Mouse (Mus musculus): ENCODE data around the gene Kat8. TPM values are rescaled to one million over a fixed set of nuclear protein-coding genes. Genes with fewer than 3 reads are reported as not detected.

The Kat8 gene
- polyA plus RNA-seq, 1 experiment from 2014 or later = 15.0 TPM

DNA sequence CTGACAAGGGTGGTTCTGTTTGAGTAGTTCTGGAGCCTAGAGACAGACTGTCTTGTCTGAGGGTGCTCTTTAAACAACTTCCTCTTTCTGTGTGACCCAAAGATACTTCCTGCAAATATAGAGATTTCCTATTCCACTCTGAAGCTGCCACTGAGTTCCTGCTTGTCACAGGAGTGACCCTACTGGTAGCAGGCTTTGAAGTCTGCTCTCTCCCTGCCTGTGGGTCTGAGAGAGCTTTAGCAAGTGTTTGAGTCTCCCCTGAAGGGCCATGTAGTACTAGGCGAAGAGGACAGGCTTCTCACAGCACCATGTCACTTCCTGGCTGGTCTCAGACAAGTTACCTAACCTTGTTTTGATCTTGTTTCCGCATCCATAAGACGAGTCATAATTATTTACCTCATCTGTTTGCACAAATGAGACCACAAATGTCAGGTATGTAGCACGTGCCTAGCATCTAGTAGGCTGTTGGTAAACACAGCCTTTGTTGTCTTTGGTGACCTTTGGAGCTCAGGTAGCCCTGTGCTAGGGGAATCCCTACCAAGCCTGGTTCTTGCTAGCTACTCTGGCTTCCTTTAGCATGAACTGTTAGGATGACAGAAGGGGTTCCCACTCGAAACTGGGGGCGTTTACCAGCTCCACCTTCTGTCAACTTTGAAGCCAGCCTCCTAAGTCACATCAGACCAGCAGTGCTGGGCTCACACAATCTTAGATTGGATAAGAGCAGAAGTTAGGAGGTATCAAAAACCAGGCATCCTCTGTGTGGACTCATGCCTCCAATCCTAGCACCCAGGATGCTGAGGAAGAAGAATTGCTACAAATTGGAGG, 10.3 kb downstream of the Kat8 start:
- H3K36me3 ChIP-seq (replicated peaks) = peaks cover 36% of the 10 kb centered on the region
- no peak overlapping the region for H3K4me3 ChIP-seq (replicated peaks)
- H3K4me1 ChIP-seq (replicated peaks) = peaks cover 31% of the 10 kb centered on the region
- H3K4me2 ChIP-seq = no peak overlapping the region
- H3K9me3 ChIP-seq (replicated peaks) = no peaks in the 10 kb centered on the region
- ATAC-seq (ENCODE audit: insufficient read depth) = no peak; the same call in 1 of the 2 replicates
- WGBS (ENCODE audit: insufficient replicate concordance) = 49% methylated on average over 6 of the region's 6 CpGs
- peak overlapping the region; percentile 64 for H3K27ac ChIP-seq (replicated peaks)
- H3K27me3 ChIP-seq = no peaks in the 10 kb centered on the region
- no peak overlapping the region for H3K9ac ChIP-seq

- Histone ChIP-seq H3K27me3 (peaks cover 2% of the 10 kb centered on the region; the same call in 1 of the 2 replicates), H3K4me3 (replicated peaks) (no peak overlapping the region), H3K36me3 (replicated peaks) (peaks cover 36% of the 10 kb centered on the region), H3K4me1 (replicated peaks) (peaks cover 35% of the 10 kb centered on the region), H3K4me2 (no peak overlapping the region), H3K9me3 (replicated peaks) (no peaks in the 10 kb centered on the region), H3K27ac (replicated peaks) (no peak overlapping the region), H3K9ac (no peak overlapping the region)
- ATAC-seq (ENCODE audit: insufficient read depth) = no peak
- WGBS (ENCODE audit: insufficient replicate concordance) = 70% methylated on average over 5 of the region's 5 CpGs
These were observed 11.4 kb downstream of the Kat8 start for GRCm38 (mm10) chr7:127923714-127924113.

DNA sequence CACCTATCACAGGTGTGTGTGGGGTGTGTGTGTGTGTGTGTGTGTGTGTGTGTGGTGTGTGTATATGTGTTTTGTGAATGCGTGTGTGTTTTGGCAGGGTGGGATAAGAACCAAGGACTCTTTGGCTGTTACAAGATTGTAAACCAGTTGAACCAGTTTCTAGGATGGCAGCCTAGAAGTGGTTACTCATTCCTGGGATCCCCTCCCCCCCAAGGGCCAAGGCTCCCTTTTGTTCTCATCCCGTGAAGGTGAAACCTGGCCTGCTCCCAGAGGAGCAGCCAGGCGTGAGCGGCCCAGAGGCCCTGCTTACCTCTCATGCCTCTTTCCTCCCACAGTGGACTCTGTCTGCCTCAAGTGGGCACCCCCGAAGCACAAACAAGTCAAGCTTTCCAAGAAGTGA, 12.9 kb downstream of the Kat8 start:
- H3K9ac ChIP-seq = no peak overlapping the region
- no peak overlapping the region for H3K4me2 ChIP-seq
- H3K4me3 ChIP-seq (replicated peaks) = no peak overlapping the region
- WGBS (ENCODE audit: insufficient replicate concordance) = 70% methylated on average over 5 of the region's 5 CpGs
- peaks cover 36% of the 10 kb centered on the region for H3K36me3 ChIP-seq (replicated peaks)
- ATAC-seq (ENCODE audit: insufficient read depth) = no peak
- no peak overlapping the region for H3K27ac ChIP-seq (replicated peaks)
- peaks cover 43% of the 10 kb centered on the region for H3K4me1 ChIP-seq (replicated peaks)
- peaks cover 8% of the 10 kb centered on the region; the same call in 1 of the 2 replicates for H3K27me3 ChIP-seq
- H3K9me3 ChIP-seq (replicated peaks) = no peaks in the 10 kb centered on the region

- ATAC-seq (ENCODE audit: insufficient read depth) = no peak
- 77% methylated on average over 8 of the region's 8 CpGs for WGBS (ENCODE audit: insufficient replicate concordance)
These were observed 13.8 kb downstream of the Kat8 start for GRCm38 (mm10) chr7:127926066-127926465.

GRCm38 (mm10) chr7:127926846-127927245, 14.5 kb downstream of the Kat8 start:
- no peak overlapping the region for H3K27ac ChIP-seq (replicated peaks)
- H3K9me3 ChIP-seq (replicated peaks) = no peaks in the 10 kb centered on the region
- H3K36me3 ChIP-seq (replicated peaks) = peaks cover 33% of the 10 kb centered on the region
- H3K27me3 ChIP-seq = peaks cover 9% of the 10 kb centered on the region; the same call in 1 of the 2 replicates
- no peak overlapping the region for H3K4me3 ChIP-seq (replicated peaks)
- peaks cover 52% of the 10 kb centered on the region for H3K4me1 ChIP-seq (replicated peaks)
- no peak for ATAC-seq (ENCODE audit: insufficient read depth)
- WGBS (ENCODE audit: insufficient replicate concordance) = 73% methylated on average over 11 of the region's 11 CpGs
- H3K4me2 ChIP-seq = no peak overlapping the region
- H3K9ac ChIP-seq = no peak overlapping the region

More at GRCm38 (mm10) chr7:127926066-127926465, 13.8 kb downstream of the Kat8 start:
- no peak overlapping the region for H3K27ac ChIP-seq (replicated peaks)
- peaks cover 9% of the 10 kb centered on the region; the same call in 1 of the 2 replicates for H3K27me3 ChIP-seq
- H3K9ac ChIP-seq = no peak overlapping the region
- no peak overlapping the region for H3K4me2 ChIP-seq
- H3K4me1 ChIP-seq (replicated peaks) = peaks cover 48% of the 10 kb centered on the region
- H3K36me3 ChIP-seq (replicated peaks) = peaks cover 33% of the 10 kb centered on the region
- no peaks in the 10 kb centered on the region for H3K9me3 ChIP-seq (replicated peaks)
- H3K4me3 ChIP-seq (replicated peaks) = no peak overlapping the region

- Histone ChIP-seq H3K9ac (no peak overlapping the region), H3K4me1 (replicated peaks) (peaks cover 46% of the 10 kb centered on the region), H3K27ac (replicated peaks) (no peak overlapping the region), H3K27me3 (peaks cover 9% of the 10 kb centered on the region; the same call in 1 of the 2 replicates), H3K4me3 (replicated peaks) (no peak overlapping the region), H3K4me2 (no peak overlapping the region), H3K36me3 (replicated peaks) (peaks cover 33% of the 10 kb centered on the region), H3K9me3 (replicated peaks) (no peaks in the 10 kb centered on the region)
- WGBS (ENCODE audit: insufficient replicate concordance) = 76% methylated on average over 11 of the region's 11 CpGs
- no peak for ATAC-seq (ENCODE audit: insufficient read depth)
These were observed 15.4 kb downstream of the Kat8 start for GRCm38 (mm10) chr7:127927726-127928125.

DNA sequence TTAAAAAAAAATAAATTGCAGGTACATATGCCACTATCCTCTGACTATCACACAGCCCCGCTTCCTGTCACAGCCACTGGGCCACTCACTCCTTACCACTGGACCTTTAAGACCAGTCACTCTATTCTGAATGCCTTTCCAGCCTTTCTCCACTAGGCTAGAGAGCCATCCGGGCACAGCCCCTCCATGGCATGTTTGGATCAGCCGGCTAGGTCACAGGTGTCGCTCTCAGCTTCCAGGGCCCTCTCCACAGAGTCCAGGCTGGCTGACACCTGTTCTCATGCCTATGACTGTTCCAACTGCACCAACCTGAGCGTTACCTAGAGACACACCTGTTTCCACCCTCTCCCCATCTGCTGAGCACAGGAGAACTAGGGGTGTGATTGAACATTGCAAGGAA, 16.3 kb downstream of the Kat8 start:
- Histone ChIP-seq H3K4me3 (replicated peaks) (peak overlapping the region; percentile 49), H3K27me3 (peaks cover 9% of the 10 kb centered on the region; the same call in 1 of the 2 replicates), H3K9me3 (replicated peaks) (no peaks in the 10 kb centered on the region), H3K36me3 (replicated peaks) (peaks cover 31% of the 10 kb centered on the region), H3K27ac (replicated peaks) (no peak overlapping the region), H3K4me1 (replicated peaks) (peaks cover 43% of the 10 kb centered on the region), H3K4me2 (peak overlapping the region; percentile 50), H3K9ac (no peak overlapping the region)
- 60% methylated on average over 5 of the region's 5 CpGs for WGBS (ENCODE audit: insufficient replicate concordance)
- no peak for ATAC-seq (ENCODE audit: insufficient read depth)

GRCm38 (mm10) chr7:127929923-127930322, 17.6 kb downstream of the Kat8 start, which contains the start of gene Prss8:
Prss8 (minus strand) TSS chr7:127930104.
- Histone ChIP-seq H3K27ac (replicated peaks) (peak within 1 kb of the TSS; percentile 45; the same call in 1 of the 2 replicates), H3K4me1 (replicated peaks) (peaks cover 55% of the 10 kb centered on the region)

GRCm38 (mm10) chr7:127930636-127931035, 18.3 kb downstream of the Kat8 start:
- Histone ChIP-seq H3K27me3 (peaks cover 9% of the 10 kb centered on the region; the same call in 1 of the 2 replicates), H3K36me3 (replicated peaks) (peaks cover 17% of the 10 kb centered on the region), H3K4me3 (replicated peaks) (no peak overlapping the region), H3K4me2 (no peak overlapping the region), H3K4me1 (replicated peaks) (peaks cover 60% of the 10 kb centered on the region), H3K27ac (replicated peaks) (no peak overlapping the region), H3K9ac (no peak overlapping the region), H3K9me3 (replicated peaks) (no peaks in the 10 kb centered on the region)
- no peak for ATAC-seq (ENCODE audit: insufficient read depth)
- 67% methylated on average over 5 of the region's 5 CpGs for WGBS (ENCODE audit: insufficient replicate concordance)

More at GRCm38 (mm10) chr7:127929923-127930322, 17.6 kb downstream of the Kat8 start, which contains the start of gene Prss8:
- peak within 1 kb of the TSS; percentile 49 for H3K4me3 ChIP-seq (replicated peaks)
- H3K9ac ChIP-seq = peak within 1 kb of the TSS; percentile 39
- peak within 1 kb of the TSS; percentile 50 for H3K4me2 ChIP-seq
- ATAC-seq (ENCODE audit: insufficient read depth) = no peak
- 25% methylated on average over 6 of the region's 6 CpGs for WGBS (ENCODE audit: insufficient replicate concordance)
- peaks cover 22% of the 10 kb centered on the region for H3K36me3 ChIP-seq (replicated peaks)
- peaks cover 9% of the 10 kb centered on the region; the same call in 1 of the 2 replicates for H3K27me3 ChIP-seq
- H3K9me3 ChIP-seq (replicated peaks) = no peaks in the 10 kb centered on the region

- peaks cover 68% of the 10 kb centered on the region for H3K4me1 ChIP-seq (replicated peaks)
- H3K4me3 ChIP-seq (replicated peaks) = peak overlapping the region; percentile 3; the same call in 1 of the 2 replicates
- H3K27me3 ChIP-seq = peaks cover 9% of the 10 kb centered on the region; the same call in 1 of the 2 replicates
- H3K4me2 ChIP-seq = peak overlapping the region; percentile 37
- H3K9ac ChIP-seq = no peak overlapping the region
- H3K27ac ChIP-seq (replicated peaks) = peak overlapping the region; percentile 64
- H3K9me3 ChIP-seq (replicated peaks) = no peaks in the 10 kb centered on the region
- ATAC-seq (ENCODE audit: insufficient read depth) = no peak
- WGBS (ENCODE audit: insufficient replicate concordance) = 55% methylated on average over 13 of the region's 13 CpGs
- peaks cover 11% of the 10 kb centered on the region for H3K36me3 ChIP-seq (replicated peaks)
These were observed 19.2 kb downstream of the Kat8 start for GRCm38 (mm10) chr7:127931351-127932135.
